Mouse (Mus musculus) adrenal gland, postnatal 0 days (tissue): ENCODE measurements around the gene Tln2. TPM values are rescaled to one million over a fixed set of nuclear protein-coding genes. Genes with fewer than 3 reads are reported as not detected.
A peak's percentile ranks its signal among the peaks of the same experiment; 100 is the strongest.

Source experiments
- microRNA-seq: library from miRNA; unstranded; fragments of <30 nt; microRNA quantifications from one replicate; pipeline ENCODE4, GENCODE M21; 2016; ENCODE audit warnings: borderline replicate concordance; ENCODE audit not compliant: insufficient number of aligned reads
- polyA plus RNA-seq: library from polyadenylated mRNA; unstranded; fragments of >200 nt; fragmentation: Nextera tagmentation; extraction: Ambion mirVana; gene quantifications from 2 replicates; pipeline ENCODE4 v1.2.1, GENCODE M21; 2015

The Tln2 gene
- polyA plus RNA-seq: 23.6 and 39.9 TPM in 2 replicates

GRCm38 (mm10) chr9:67559603-67560002, at the start of gene Tln2:
Gene Tln2, minus strand, starts transcription at chr9:67559703.

Small RNA genes lying within 50 kb of the gene (microRNA-seq; reads per million reads assigned to microRNA genes)
- 50.8 reads per million, percentile 35 among the genes with 10 or more reads in this experiment for gene Mir190a

Other genes with a start within 250 kb of the Tln2 start
- 3.2 and 8.4 TPM in 2 replicates for gene C2cd4b, start 199.7 kb upstream of the Tln2 start, polyA plus RNA-seq